Mouse (Mus musculus) spleen, postnatal 14 days (tissue): Measurements from ENCODE around the gene Il12b.
"Not testable (repeated sequence)": the region's sequence is repeated elsewhere in the genome, so short reads cannot be mapped to it uniquely, and the experiment has no call there.

Experiments
- DNase-seq, 2 experiments: peaks; one replicate each; pipeline ENCODE4 v3.0.0; 2021 to 2022; ENCODE audit warnings: low spot score in 2 of 2

Il12b gene

DNA sequence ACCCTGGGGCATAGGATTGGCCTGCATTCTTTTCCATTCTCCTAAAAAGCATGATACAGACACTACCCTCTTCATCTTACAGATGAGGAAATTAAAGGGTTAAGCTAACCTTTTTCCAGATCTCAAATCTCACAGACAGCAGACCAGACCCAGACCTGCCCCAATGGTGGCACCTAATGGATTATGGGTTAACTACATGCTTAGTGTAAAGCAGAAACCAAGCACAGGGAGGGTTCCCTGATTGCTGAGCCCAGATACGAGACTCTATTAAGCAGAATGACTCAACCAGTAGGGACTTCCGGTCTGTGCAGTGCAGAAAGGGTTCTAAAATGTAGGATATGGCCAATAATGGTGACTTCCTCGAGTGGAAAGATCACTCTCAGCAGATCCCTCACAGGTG, 10.6 kb downstream of the Il12b start:
- no peak for DNase-seq

DNA sequence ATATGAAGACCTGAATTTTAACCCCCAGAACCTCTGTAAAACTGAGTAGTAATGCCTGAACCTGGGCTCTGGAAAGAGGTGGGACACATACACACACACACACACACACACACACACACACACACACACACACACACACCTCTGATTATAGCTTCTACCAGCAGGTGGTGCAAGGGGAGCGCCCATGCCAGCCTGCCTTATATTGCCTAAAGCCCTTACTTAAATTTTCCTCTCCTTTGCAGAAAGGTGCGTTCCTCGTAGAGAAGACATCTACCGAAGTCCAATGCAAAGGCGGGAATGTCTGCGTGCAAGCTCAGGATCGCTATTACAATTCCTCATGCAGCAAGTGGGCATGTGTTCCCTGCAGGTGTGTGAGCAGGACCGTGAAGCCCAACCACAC, 12.4 kb downstream of the Il12b start:
- DNase-seq, result no peak

DNA sequence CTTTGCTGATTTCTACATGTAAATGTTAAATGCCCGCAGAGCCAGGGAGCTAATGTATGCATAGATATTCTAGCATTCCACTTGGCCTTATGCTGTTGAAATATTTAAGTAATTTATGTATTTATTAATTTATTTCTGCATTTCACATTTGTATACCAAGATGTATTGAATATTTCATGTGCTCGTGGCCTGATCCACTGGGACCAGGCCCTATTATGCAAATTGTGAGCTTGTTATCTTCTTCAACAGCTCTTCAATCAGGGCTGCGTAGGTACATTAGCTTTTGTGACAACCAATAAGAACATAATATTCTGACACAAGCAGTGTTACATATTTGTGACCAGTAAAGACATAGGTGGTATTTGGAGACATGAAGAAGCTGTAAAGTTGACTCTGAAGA, 13.5 kb downstream of the Il12b start:
- no peak for DNase-seq

DNA sequence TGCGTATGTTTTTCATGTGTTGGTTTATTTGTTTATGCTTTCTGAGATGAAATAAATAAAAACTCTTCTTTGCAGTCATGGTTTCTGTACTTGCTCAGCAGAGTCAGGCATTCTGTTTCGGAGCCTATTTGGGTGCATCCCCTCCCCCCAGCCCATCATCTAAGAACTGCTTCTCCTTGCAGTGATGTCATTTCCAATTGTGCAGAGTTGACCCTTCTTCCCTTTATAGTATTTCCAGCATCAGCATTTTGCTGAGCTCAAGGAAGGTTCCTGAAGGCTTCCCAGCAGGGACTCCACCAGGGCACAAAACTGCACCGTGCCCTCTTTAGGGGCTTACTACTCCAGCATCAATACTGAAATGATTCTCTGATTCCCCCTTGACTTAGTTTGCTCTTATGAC, 14.7 kb downstream of the Il12b start:
- no peak for DNase-seq

DNA sequence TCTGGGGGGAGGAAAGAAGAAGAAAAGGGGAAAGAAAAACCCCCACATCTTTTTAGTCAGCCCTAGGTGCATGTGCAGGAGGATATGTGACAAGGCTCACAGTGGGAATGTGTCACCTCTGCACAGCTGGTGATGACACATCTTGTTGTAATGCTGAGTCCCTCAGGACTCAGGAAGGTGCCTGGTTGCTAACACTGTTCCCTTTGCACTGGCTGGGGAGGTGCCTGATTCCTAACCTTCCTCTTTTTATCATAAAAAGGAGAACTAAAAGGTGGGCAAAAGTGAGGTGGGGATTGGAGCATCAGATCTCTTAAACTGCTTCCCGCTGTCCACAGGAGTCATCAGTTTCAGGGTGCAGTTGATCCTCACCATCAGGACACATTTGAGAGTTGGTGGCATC, 17.5 kb downstream of the Il12b start:
- DNase-seq, result no peak

DNA sequence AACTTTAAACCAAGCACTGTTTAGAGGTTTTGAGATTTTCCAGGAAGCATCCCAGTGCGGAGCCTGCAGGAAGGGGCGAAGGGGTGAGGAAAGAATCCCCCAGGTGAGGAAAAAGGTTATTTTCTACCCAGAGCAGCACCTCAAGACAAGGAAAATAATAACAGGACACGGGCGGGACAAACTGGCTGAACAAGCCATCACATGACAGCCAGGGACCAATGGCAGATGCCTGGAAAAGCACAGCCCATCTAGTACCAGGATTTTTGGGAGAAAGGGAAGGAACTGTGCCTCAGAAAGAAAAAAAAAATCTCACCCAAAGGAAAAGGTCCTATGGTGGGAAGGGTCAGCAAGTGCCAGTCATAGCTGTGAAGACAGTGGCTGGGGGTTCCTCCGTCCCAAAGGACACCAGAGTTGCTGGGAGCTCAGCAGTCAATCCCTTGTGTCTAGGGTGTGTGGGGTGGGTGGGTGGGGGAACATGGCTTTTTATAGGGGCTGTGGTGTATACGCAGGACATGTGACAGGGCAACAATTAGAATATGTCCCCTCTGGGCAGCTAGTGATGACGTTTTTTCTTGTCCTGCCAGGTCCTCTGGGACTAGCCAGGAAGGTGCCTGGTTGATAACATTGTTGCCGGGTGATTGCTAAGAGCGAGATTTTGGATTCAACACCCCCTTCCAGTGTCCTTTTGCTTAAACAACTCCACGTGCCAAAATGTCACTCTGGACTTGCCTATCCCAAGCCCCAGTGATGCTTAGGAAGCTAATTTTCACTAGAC, 22.7 kb downstream of the Il12b start:
- DNase-seq, result no peak

DNA sequence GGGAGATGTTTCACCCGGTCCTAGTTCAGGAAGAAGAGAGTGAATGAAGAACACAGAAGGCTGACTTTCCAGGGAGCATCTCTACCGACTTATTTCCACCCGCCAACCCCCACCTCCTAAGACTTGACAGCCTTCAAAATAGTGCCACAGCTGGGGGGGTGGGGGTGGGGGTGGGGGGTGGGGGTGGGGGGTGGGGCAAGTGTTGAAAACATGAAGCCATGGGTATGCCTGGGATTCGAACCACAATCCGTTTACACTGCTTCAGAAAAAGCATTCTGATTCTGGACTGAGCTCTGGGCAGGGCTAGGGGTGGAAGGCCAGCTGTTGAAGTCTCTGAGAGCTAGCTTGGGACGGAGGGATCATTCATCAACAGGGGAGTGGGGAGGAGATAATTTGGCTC, 23.4 kb downstream of the Il12b start:
- DNase-seq, result no peak

DNA sequence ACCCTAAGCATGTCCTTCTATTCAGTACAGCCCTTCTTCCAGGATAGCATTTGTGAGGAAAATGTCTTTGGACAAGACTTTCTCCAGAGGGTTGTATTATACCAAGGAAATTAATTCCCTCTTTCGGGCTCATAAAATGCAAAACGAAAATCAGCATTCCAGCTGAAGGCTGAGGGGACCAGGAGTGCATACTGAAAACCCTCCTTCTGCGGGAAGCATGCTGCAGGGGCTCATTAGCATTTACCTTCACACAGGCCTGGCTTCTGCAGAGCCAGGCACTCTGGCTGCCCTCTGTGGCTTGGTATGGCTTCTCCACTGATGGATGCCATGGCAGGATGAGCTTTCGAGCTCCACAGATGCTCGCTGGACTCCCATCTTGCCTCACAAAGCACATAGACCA, 24.1 kb downstream of the Il12b start:
- no peak for DNase-seq

DNA sequence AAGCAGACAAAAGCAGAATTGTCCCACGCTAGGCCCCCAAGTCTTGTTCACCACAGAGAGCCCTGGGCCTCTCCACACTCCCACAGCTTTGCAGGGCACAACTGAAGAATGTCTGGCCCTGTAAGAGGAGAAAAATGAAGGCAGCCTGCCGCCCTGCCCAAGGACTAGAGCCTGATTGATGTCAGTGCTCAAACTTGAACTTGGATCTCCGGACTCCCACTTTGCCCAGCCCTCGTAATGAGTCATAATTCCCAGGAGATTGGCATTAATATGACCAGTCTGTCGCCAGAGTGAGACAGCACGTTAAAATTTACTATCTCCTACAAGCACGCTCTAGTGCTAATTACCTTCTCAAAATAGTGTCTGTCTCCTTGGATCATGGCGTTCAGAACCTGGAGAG, 25.1 kb downstream of the Il12b start:
- DNase-seq, result no peak

DNA sequence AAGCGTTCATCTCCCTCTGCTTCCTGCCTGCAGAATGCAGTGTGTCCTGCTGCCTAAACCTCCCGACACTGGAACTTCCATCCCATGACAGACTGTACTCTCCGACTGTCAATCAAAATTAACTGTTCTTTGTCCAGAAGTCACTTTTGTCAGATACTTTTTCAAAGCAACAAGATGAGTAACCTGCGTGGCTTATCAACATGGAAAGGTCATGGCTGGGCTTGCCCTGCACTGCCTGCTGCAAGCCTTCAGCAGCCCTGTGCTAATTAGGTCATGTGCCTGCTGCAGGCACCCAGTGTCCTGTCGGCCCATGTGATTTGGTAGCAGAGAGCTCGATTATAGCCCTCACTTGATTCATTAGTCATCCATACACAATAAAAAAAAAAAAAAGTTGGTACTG, 25.8 kb downstream of the Il12b start:
- DNase-seq, result no peak

DNA sequence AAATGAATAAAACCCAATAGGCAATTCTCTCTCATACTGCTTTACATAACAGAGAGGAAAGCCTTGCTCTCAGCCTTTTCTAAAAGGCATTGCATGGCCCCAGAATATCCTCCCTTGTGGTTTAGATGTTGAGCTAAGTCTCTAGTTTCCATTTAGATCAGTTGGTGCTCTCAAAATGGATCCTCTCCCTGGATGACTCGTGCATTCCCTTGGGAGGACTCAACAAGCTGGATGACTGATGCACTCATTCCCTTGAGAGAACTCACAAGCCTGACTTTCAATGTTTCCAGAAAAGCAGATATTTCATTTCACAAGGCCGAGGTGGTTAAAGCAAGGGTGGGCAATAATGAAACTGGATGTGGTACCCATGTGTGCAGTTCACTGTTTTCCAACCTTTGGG, 28.1 kb downstream of the Il12b start:
- DNase-seq, result no peak

DNA sequence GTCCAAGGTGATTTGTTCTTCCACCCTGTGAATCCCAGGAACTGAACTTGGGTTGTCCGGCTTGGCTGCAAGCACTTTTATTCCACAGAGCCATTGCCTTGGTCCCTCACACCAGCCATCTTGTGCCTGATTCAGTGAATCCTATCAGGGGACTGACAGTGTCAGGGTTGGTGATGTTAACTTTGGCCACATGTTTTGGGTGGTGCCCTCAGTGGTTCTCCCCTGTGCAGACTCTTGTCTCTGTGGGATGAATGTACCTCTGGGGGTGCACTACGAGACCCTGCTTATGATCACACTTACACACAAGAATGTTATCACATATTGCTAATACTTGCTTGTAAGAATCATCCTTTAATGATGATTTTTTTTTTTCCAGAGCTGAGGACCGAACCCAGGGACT, 30.2 kb downstream of the Il12b start:
- no peak for DNase-seq

DNA sequence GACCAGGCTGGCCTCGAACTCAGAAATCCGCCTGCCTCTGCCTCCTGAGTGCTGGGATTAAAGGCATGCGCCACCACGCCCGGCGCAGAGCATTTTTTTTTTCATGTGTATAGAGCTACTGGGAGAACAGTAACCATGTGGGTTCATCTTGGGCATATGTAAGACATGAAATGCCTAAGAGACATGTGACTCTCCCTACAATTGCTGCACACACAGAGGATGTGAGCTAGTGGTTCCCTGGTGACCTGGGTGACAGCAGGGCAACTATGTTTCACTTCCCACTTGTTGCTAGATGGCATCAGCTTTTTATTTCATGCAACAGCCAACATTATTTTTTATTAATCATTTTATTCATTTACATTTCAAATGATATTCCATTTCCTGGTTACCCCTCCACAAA, 37.9 kb downstream of the Il12b start:
- DNase-seq, result no peak

DNA sequence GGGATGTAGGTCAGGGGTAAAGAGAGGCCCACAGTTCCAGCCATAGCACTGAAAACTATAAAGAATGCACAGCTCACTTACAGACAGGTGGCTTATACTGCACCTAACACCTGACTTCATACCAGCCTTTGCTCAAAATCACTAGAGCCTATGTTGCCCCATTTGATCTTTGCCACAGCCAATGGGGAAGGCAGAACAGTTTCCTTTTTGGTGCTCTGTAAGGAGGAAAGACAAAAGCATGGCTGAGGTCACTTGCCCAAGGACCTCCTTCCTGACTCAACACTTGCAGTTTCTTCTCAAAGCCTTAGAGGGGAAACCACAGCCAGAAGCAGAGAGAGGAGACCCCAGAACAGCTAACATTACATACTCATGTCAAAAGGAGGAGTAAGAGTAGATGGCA, 51.2 kb downstream of the Il12b start:
- no peak for DNase-seq

DNA sequence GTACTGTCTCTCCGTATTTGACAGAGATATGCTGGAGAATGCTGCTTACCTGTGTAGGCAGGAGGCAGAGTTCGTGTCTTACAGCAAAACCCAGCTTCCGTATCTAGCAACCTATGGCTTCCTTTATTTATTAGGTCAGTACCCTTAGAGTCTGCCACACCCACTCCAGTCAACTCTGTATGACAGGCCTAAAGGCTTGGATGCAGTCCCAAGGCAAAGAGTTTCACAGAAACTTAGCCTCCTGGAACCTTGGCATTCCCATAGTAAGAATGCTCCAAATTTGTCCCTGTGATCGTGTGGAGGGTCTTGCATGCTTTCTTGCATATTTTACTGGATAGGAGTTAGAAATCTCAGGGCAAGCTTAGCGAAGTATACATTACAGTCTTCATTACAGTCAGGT, 52.2 kb downstream of the Il12b start:
- not testable (repeated sequence) for DNase-seq

DNA sequence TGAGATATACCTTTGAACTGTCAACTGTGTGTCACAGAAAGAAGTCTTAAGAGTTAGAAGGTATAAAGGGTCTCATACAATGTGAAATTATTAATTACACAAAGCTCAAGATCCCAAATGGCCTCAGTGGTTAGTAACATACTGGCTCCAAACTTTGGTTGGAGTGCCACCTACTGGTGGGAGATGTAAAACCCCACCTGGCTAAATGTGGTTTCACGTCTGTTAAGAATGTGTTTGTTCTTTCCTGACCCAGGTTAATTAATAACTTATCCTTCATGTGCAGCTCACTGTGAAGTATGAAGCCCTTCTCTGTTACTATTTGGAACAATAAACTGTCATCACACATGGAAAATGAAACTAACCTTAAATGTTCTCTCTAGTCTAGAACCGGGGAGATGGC, 53.6 kb downstream of the Il12b start:
- DNase-seq, result peak; percentile 27 to 62

DNA sequence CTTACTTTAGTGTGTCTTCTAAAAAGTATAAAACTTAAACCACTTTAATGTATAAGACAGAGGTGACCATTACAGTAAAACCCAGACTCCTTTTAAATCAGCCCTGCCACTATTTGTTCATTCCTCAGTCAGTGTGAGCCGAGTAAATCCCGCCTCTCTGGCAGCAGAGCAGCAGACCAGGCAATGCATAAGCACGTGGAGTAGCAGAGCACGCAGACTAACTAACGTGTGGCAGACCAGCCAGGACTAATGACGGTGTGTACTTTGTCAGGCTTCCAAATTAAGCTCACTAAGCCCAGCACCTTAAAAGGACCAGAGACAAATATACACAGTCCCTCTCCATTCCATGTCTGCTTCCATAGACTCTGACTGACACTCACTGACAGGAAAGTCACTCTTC, 61.6 kb downstream of the Il12b start:
- DNase-seq, result no peak
